Mouse (Mus musculus) kidney, adult 9 months (tissue): ENCODE measurements around the gene Gm21861.
"Not testable (repeated sequence)": the region's sequence is repeated elsewhere in the genome, so short reads cannot be mapped to it uniquely, and the experiment has no call there.

ENCODE experiments used
- DNase-seq: peaks from one replicate; pipeline ENCODE4 v3.0.0; 2022

Gene Gm21861

GRCm38 (mm10) chrY:58814497-58814896, at the start of gene Gm21861:
Gene Gm21861, minus strand, starts transcription at chrY:58814597.
- not testable (repeated sequence) for DNase-seq
